Mouse (Mus musculus): Measurements from ENCODE around the gene Ipo11.
A peak's percentile ranks its signal among the peaks of the same experiment; 100 is the strongest.

The Ipo11 gene

DNA sequence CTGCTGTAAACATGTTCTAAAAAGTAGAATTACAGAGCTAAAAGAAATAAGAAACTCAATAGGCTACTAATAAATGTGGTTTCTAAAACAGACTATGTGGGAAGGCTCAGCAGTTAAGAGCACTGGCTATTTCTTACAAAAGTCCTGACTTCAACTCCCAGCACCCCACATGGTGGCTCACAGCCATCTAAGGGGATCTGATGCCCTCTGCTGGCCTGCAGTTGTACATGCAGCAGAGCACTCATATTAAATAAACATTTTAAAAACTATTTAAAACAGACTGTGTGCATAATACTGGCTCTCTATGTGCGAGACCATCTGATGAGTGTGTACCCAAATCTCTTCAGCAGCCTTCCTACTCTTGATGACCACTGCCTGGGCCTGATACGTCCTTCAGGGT lies 42.5 kb downstream of the Ipo11 start:
- DNase-seq: no peak

DNA sequence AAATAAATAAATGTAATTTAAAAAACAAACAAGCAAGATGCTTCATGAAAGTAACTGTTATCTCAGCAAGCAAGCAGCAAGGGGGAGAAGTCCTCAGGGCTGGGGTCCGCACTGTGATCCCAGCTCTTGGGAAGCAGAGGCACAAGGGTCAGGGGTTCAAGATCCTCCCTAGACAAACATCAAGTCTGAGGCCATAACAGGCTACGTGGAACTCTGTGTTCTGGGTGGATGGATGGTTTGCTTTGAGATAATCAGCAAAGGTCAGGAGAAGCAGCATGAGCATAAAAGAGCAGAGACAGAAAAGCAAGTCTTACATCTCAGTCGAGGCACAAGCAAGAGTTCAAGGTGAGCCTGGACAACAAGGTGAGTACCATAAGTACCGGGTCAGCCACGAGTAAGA lies 43.1 kb downstream of the Ipo11 start:
- DNase-seq: no peak

DNA sequence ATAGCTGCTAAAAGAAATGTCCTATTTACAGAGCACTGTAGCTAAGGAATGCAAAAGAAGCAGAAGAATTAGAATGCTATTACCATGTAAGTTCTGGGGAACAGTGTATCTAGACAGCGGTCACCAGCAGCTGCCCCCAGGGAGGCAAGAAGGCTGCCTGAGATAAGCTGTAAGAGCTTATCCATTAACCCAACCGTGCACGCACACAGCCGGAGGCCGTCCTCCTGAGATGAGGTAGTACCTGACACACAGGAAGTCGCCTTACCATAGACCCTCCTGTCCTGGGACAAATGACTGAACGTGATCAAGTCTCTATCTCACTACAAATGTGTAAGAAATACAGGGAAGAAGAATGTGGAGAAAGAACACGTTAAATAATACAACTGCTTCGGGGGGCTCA lies 43.6 kb downstream of the Ipo11 start:
- no peak for DNase-seq

DNA sequence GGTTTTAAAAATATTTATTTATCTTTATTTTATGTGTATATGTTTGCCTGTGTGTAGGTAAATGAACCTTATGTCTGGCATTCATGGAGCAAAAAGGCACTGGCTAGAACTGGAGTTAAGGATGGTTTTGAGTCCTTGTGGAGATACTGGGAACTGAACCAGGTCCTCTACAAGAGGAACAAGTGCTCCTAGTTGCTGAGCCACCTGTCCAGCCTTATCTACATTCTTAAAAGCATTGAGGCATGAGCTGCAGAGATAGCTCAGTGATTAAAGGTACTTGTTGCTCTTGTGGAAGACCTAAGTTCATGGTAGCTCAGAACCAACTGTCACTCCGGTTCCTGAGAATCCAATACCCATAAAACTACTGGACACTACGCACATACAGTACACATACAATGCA lies 49.4 kb downstream of the Ipo11 start:
- DNase-seq: no peak

DNA sequence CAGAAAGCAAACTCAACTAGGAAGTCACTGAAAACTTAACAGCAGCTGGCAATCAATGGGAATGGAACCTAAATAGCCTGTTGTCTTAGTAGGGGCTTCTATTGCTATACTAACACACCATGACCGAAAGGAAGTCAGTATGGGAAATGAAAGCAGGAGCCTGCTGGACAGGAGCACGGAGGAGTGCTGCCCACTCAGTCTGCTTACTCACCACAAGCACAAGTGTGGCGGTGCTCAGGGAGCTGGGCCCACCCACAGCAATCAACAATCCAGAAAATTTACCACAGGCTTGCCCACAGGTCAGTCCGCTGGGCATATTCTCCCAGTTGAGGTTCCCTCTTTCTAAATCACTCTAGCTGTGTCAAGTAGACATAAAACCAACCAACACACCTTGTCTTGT lies 52.5 kb downstream of the Ipo11 start:
- DNase-seq: no peak

DNA sequence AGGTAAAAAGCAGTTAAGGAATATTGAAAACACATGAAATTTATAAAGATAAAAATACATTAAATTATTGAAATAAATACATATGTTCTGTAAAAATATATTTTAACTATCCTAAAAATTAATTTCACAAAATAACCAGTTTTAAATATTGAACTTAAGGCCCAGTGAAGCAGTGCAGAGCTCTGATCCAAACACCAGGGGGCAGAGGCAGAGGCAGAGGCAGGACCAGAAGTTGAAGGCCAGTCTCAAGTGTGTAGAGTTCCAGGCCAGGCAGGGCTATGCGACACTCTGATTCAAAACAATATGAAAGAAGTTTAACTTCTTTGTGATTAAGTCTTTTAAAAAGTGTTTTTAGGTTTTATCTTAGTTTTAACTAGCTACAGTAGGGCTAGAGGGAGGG lies 60.5 kb downstream of the Ipo11 start:
- DNase-seq: no peak

DNA sequence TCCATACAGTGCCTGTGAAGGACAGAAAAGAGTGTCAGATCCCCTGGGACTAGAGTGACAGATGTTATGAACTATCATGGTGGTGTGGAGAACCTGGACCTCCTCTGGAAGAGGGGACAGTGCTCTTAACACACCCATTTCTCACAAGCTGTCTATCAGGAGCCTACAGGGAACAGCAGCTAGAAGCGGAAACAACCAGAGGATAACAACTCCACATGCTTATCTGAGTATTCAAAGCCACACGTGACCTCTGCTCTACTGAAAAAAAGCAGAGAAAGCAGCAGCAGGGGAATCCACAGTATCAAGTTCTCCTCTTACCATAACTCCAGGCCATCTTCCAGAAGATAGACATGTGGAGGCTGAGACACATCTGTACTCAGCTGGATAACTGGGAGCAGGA lies 71.2 kb downstream of the Ipo11 start:
- DNase-seq: no peak

DNA sequence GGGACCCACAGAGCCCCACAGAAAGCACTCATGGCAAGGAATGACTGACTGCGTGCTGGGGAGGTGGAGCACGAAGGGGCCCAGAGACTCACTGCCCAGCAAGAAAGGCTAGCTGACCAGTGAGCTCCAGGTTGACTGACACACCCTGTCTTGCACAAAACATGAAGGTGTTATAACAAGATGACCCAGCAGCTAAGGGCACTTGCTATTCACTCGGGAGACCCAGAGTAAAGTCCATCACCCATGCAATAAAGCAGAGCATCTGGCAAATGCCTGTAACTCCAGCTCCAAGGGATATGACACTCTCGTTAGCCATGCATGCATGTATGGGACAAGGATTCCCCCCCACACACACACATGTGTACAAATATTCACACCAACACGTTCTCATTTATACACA lies 78.0 kb downstream of the Ipo11 start:
- DNase-seq: no peak

DNA sequence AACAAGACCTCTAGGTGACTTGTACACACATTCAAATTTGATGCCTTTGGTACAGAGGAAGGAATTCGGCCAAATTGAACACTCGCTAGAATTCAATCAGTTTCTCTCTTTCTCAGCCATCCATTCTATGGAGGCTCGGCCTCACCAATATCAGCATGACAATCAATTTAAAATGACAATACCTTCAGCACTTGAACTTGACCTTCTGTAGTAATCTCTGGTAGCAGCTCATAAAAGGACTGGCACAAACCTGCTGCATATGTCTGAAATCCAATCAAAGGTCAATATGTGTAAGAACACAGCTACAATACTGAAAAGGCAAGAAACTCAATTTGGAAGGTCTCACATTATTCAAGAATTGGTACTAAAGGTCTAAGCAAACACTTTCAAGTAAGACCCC lies 80.2 kb downstream of the Ipo11 start:
- DNase-seq: no peak

DNA sequence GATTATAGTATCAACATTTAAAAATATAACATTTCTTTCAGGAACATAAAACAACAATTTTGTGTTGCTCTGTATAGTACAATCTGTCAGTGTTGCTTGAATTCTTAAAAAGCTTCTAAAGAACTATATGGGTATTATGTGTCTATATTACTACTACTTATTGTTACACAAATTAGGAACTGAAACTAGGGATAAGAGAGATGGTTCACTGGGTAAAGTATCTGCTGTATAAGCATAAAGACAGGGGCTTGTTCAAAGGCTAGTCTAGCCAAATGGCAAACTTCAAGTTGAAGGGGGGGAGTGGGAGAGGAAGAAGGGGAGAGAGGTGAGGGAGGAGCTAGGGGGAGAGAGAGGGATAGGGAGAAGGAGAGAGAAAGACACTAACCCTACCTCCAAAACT lies 89.2 kb downstream of the Ipo11 start:
- DNase-seq: no peak

DNA sequence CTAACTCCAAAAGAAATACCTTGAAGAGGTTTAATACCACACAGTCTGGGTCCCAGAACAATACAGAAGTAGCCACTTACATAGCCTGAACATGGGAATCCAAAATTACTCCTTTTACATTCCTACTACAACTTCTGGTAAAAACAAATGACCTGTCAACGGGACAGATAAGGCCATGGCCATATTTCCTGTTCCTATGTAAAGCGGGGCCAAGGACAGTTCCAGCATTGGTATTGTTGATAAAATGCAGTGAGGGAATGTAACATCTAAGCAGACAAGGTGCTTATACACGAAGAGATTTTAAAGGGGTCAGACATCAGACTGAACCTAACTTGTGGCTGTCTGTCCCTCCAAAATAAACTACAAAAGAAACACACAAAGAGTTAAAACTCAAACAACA lies 91.8 kb downstream of the Ipo11 start:
- DNase-seq: no peak

DNA sequence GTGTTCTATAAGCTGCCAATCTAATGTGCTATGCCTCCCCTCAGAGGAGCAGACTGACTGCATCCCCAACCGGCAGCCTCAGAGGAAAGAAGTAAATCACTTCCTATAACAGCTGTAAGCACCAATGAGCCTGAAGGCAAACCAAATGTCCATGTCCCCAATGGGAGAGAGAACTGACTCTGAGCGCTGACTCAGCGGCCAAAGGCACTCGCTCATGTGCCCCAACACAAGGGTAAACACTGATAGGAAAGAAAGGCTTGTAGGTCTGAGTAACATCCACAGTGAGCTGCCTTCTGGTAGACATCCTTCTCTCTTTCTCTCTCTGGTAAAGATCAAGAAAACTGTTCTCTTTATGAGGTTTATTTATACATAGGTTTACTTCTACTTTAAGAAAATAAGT lies 94.2 kb downstream of the Ipo11 start:
- no peak for DNase-seq

DNA sequence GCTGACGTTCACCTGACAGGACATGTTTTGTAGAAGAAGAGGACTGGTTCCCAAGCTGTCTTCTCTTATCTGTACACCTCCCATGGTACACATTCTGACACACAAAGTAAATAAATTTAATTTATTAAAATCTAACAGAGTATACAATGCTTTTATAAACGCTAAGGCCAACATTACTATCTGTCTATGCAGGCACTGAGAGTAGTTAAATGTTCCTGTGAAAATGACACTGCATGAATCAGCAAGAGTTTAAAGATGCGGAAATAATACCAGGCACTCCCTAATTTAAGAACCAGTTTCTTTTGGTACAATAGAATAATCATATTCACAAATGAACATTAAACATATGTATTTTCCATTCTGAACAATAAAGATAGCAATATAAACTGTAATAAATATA lies 98.0 kb downstream of the Ipo11 start:
- DNase-seq: no peak

DNA sequence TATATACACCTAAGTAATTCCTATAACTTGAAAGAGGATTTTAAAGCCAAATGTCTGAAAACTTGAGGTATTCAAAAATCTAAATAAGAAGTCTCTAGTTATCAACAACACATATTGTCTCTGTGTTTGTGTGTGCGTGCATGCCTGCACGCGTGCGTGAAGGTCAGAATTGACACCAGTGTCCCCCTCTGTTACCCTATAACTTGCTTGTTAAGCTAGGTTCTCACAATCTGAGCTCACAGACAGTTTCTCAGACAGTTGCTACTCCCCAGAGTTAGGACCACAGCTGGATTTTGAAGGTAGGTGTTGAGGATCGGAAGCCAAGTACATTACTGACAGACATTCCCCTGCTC lies 100.3 kb downstream of the Ipo11 start:
- no peak for DNase-seq

DNA sequence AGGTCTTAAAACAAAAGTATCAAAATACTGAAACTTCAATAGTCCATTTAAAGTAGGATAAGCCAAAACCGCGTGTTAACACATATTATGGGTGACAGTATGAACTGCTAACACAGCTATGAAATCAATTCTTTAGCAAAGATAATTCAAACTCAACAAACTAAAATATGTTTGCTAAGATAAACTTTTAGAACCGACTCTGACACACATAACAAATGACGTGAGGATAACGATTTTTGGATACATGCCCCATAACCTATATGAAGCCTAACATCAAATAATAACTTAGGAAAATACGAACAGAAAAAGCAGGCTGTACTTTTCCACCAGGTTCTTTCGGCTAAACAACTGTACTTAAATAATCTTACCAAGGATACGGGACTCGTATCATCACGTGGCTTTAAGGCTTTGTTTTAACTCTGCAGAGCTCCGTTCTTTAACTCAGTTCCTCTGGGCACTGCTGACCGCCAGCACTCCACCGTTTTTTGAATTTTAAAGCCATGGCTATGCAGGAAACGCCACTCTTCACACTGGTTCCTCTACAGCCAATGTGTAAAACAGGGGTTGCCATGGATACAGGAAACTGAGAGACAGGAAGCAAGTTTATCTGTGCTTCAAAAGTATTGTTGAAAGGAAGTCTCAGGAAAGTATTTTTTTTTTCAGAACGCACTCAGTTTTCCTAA lies 100.8 kb downstream of the Ipo11 start:
- peak; percentile 49 for DNase-seq

DNA sequence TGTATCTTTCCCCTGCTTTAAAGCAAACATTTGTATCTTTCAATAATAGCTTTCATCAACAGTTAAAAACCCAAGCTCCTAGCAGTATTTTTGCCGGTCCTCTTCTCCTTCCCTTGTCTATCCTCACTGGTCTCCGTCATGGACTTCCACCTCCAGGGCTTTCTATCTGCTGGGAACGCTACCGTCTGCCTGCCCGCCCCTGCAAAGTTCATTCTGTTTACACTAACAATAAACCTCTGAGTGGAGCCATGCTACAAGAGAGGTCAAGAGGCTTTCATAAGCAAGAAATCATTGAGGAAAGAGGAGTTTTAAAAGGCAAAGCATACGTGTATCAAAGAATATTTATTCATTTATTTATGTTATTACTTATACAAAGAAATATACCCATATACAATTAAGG lies 106.7 kb downstream of the Ipo11 start:
- no peak for DNase-seq

DNA sequence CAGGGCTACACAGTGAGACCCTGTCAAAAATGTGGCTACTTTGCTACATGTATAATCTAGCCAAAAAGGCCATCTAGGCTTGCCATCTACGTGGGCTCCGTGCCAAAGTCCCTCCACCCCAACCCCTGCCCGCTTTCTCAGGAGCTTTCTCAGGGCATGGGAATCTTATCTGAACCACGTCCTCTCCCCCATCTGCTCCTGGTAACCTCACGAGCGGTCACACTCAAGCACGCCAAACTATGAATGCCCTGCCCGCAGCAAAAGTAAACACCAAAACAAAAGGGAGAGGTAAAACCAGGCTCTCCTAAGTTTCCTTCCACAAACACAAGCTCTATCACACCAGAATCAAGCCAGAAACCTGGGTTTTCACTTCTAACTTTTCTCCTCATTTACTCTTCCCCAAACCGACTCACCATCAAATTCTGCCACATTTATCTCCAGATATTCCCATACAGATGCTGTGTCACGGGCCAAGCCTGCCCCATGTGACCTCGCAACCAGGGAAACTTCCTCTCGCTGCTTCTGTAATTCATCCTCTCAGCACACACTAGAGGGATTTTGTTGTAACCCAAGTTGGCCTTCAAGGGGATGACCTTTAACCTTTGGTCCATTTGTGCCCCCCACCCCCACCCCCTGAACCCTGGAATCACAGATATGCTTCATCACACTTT lies 107.3 kb downstream of the Ipo11 start:
- DNase-seq: no peak

DNA sequence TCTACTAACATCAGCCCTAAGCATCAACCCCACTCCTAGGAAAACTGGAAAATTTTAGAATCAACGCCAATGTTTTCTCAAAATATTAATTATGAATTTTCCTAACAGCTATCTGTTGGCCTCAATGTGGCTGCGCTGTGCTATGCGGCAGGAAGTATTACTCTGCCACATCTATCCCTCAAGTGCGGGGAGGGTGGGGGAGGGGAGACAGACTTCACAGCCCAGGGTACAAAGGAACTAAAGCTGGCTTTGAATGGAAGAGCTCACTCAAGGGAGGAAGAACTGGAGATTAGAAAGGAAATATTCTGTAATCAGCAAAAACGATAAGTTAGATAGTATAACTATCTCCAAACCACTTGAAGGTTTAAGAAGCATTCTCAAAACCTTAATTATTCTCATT lies 111.1 kb downstream of the Ipo11 start:
- DNase-seq: no peak

DNA sequence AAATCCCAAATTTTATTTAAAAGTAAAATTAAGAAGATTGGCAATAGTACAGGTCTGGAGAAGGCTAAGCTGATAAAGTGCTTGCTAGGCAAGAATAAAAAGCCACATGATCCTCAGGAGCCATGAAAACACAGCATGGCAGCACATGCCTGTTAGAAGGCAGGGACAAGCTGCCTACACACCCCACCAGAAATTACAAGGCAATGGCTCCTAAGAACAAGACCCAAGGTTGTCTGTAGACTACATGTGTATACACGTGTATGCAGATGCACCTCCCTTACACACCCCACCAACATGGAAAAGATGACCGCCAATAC lies 112.9 kb downstream of the Ipo11 start:
- no peak for DNase-seq

DNA sequence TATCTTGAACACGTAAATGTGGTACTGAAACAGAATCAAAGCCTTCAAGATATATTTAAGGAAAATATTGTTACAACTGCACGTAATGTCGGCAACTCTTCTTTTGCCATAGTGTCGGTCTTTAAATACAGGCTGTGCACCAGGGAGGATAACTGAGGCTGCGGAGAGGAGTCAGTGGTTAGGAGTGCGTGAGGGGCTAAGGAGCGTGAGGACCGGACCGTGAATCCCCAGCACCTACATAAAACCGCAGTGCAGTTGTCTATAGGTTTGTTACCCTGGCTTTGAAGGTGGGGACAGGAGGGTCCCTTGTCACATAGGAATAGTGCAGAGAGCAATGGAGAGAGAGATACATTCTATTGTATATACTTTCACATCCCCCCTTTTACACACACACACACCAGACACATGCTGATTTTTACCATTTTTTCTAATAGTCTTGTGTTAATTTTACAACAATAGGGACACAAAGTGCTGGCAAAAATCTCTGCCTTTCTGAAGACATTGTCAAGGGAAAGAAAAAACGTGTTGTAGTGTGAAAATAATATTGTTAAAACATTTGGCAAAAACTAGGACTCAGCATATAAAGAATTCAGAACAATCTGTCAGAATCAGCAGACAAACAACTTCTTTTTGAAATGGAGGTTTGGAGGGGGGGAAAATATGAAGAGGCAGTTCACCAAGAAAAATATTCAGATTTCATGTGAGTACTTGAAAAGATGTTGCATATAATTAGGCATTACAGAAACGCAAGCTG lies 113.5 kb downstream of the Ipo11 start:
- no peak for DNase-seq

DNA sequence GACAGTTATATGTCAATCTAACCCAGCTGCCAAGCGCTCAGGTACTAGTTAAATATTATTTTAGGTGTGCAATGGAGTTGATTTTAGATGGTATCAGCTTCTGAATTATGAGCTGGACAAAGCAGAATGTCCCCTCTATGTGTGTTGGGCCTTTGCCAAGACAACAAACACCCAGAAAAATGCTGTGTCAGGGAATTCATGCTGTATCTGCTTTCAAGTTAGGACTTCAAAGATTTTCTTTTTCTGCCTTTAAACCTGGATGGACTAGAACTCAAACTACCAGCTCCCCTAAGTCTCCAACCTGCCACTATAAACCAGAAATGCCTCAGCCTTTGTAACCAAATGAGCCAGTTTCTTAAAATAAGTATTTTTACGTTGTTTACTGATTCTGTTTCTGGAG lies 116.6 kb downstream of the Ipo11 start:
- no peak for DNase-seq

DNA sequence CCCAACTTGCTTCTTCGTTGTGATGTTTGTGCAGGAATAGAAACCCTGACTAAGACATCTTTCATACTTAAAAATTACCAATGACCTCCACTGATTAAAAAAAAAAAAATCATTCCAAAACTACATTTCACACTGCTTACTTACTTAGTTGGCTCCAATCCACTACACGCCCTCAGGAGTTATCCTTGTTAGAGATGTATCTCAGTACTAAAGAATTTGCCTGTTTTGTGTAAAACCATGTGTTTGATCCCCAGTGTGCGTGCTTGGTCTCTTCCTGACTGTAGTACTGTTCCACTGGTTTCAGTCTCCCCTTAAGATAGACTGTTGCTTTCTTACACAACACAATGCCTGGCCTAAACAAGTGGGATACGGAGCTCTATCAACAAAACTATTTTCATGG lies 117.0 kb downstream of the Ipo11 start:
- no peak for DNase-seq

DNA sequence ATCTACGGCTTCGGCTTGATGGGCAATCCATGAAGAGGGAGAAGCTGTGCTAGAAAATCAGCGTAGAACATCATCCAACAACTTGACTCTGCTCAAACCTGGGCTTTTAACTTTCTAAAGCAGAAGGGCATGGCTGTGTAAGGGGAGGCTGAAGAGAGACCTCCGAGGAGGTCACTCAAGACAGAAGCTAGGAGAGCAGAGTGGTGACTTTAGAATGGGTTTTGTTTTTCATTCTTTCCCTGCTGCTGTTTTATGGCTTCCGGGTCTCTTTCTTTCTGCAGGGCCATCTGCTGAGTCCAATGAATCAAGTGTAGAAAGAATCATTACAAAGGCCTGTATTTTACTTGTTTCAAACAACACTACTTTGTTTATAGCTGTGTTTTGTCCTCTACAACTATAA lies 119.7 kb downstream of the Ipo11 start:
- no peak for DNase-seq

DNA sequence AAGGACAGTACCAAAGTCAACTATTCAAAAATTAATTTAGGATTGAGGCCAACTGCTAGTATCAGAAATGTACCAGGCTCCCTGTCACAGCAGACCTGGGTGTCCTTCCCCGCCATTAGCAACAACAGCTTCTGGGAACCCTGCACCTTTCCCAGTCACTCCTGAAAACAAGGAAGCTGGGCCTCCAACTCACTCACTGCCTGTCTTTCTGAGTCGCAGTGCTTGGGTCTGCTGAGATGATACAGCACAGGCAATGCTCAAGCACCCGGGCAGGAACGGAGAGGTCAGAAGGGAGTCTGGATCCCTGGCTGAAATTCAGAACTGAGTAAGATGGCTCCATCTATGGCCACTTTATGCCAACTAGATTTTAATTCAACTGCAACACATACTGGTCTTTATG lies 123.2 kb downstream of the Ipo11 start:
- DNase-seq: no peak

DNA sequence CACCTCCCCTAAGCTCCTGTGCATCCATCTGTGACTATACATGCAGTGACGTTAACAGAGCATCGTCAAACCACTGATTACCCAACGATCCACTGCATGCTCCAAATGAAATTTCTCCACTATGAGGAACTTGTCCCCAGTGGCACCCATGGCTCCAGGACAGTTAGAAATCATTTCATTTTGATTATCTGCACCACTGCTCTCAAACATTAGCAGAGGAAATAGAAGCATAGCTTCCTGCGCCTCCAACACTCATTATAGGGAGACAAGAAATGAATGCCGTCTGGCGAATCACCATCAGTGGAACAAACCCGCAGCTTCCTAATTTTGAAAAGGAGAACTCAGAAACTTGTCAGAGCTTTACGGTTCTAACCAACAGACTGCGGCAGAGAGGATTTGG lies 123.7 kb downstream of the Ipo11 start:
- no peak for DNase-seq
